Mouse (Mus musculus): ENCODE measurements around the gene Sdk1. TPM values are rescaled to one million over a fixed set of nuclear protein-coding genes. Genes with fewer than 3 reads are reported as not detected.

Sdk1 gene
- total RNA-seq, 2 experiments from 2014 or later = 6.2 to 6.3 TPM

- no peak for DNase-seq
Observed at GRCm38 (mm10) chr5:141899751-141900150, 658.5 kb downstream of the Sdk1 start.

DNA sequence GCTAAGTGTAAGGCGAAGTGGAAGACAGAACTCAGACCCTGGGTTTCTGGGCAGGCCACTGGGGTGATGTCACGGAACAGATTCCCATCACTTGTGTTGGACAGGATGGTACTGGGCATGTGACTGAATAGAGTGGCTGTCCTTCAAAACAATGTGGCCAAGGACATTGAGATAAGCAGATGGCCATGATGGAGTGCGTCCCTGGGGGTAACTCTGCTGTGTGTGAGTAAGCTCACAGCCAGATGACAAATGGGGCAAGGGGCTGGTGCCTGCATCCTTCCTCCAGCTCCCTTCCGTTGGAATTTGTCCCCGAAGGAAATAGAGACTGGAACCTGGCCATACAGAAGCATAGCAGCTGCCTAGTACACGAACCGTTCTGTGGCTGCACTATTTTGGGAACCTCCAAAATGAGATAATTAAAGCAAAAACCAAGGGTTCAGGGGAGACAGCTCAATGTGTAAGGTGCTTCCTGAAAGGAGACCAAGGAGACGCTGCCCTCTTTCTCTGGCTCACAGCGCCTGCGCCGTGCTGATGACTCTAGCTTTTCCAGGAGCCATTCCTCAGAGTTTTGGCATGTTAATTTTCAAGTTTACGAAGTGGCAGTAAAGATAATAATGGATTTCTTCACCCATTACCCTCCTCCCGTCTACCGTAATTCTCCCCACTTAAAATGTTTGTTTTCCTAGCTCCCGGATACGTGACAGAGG is 661.4 kb downstream of the Sdk1 start:
- no peak for DNase-seq

- no peak for DNase-seq
Observed at GRCm38 (mm10) chr5:141910444-141910843, 669.2 kb downstream of the Sdk1 start.

- DNase-seq = no peak
Observed at GRCm38 (mm10) chr5:141910886-141911285, 669.6 kb downstream of the Sdk1 start.

DNA sequence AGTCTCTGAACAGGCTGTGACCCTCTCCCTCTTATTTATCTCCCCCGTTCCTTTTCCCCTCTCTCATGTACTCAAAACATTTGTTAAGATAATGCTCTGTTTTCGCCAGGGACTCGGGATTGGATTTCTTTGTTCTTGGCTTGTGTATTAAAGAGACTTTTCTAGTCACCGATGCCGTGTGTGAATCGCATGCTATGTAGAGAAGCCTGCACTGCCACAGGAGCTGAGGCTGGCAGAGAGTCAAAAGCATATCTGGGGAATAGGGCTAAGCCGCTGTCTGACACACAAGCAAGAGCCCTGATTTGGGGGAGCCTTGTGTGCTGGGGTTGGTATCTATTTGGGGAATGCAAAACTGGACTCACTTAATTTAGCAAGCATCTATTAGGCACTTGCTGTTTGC is 671.6 kb downstream of the Sdk1 start:
- DNase-seq = no peak

- DNase-seq = no peak
Observed at GRCm38 (mm10) chr5:141916954-141917353, 675.7 kb downstream of the Sdk1 start.

GRCm38 (mm10) chr5:141939000-141939399 is 697.7 kb downstream of the Sdk1 start:
- DNase-seq = no peak

DNA sequence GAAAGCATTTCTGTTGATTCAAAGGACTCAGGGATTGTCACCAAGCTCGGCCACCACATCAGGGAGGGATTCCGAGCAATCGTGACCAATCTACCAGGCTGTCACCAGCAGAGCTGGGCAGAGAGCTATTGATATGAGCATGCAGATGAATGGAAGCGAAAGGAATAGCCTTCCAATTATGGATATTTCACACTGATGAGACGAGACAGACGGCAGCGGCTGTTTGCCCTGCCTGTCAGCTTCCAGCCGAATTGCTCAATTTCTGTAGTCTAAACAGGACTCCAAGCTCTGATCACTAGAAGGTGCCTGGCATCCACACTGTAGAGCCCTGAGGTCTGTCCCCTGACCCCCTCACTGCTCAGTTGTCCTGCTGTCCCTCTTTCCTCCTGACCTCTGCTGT is 699.3 kb downstream of the Sdk1 start:
- no peak for DNase-seq

DNA sequence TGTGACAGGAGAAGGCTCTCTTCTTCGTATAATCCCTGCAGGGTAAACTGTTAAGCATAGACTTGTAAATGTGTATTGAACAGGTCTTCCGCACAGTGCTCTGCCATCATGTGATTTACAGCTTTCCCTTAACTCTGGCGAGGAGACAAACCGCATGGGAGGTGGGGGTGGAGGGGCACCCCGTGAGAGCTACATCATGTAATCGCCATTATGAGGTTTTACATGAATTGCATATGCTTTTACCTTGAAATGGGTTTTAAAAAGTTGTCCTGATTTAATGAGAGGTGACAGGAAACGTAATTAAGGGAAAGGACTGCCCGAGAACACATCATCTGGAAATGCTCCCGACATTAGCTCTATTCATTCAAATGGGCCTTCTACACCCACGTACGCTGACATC is 709.5 kb downstream of the Sdk1 start:
- no peak for DNase-seq

DNA sequence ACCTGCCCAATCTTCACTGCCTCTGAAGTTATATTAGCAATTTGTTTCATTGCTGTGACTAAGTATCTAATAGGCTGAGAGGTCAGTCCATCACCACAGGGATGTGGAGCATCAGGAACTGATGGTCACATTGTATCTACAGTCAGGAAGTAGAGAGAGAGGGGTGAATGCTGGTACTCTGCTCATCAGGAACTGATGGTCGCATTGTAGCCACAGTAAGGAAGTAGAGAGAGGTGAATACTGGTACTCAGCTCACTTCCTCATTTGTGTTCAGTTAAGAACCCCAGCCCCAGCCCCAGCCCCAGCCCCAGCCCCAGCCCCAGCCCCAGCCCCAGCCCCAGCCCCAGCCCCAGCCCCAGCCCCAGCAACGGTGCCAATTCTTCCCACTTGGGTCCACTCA is 711.0 kb downstream of the Sdk1 start:
- DNase-seq = no peak

DNA sequence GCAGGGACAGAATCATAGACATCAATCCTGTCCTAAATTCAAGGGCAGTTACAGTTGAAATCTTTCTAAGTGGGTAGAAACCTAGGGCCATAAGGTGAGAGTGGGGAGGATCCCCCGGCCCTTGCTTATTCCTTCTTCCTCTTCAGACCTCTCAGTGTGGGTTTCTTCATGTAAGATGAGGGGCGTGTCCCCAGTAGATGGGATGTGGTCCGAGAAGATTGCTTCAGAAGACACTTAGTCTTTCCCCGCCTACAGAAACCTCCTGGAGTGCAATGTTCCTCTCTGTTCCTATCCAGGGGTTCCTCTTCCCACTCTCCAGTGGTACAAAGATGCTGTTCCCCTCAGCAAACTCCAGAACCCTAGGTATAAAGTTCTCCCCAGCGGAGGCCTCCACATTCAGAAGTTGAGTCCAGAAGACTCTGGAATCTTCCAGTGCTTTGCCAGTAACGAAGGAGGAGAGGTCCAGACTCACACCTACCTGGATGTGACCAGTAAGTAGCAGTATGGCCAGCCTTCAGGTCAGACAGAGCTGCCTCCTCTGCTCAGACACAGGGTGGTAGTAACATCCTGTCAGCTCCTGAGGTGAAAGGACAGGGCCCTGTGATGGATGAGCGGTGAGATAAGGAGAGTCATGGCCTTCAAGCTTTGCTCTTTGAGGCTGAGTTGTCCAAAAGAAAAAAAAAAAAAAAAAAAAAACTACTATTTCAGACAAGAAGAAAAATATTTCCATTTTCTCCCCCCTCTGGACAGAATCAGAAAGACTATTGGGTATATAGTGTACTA is 711.6 kb downstream of the Sdk1 start:
- DNase-seq = no peak

DNA sequence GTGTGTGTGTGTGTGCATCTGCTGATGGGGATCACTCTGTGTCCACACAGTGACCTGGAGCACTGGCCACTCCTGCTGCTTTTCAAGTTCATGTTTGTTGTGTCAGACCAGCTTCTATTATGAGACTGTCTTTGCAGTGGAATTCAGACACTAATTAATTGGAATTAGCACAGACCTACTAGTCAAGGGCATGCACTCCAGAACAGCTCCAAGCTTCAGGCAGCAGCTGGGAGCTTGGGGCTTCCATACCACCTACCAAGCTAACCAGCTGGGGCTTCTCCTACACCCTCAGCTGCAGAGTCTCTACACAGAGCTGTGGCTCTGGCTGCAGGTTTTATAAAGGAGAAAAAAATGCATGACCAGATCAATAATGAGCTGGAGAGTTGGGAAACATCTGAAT is 729.8 kb downstream of the Sdk1 start:
- DNase-seq = no peak

DNA sequence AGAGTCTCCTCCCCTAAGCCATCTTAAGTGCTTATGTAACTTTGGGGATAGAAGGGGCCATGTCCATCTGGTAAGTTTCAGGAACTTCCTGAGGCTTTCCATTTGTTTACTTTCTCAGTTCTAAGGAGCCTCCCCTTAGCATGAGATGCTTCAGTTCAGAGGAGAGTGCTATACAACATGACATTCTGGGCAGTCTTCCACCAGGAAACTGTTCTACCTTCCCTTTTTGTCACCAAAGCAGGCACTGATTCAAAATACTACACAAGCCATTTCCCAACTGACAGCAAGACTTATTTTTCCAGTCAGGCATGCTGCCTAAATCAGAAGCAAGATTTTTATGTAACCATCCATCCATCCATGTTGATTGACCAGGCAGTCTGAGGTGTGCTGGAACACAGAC is 738.2 kb downstream of the Sdk1 start:
- no peak for DNase-seq

DNA sequence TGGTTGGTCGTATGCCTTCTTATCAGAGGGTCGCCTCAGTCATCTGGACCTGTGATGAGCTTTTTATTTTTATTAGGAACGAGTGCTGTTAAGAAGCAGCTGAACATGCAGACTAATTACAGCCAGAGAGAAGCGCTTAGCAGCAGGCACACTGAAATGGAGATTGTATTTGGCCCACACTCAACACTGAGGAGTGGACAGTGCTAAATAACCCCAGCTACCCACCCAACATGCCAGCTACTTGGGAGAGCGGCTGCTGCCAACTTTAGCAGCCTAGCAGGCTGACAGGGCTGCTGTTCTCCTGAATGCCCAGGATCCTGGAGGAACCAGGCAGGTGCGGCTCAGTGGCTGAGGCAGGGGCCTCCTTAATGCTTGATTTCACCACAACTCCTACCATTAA is 739.5 kb downstream of the Sdk1 start:
- DNase-seq = no peak

- DNase-seq = no peak
Observed at GRCm38 (mm10) chr5:141984322-141984721, 743.0 kb downstream of the Sdk1 start.

GRCm38 (mm10) chr5:141985003-141985402 is 743.7 kb downstream of the Sdk1 start:
- DNase-seq = peak; percentile 10 to 22

DNA sequence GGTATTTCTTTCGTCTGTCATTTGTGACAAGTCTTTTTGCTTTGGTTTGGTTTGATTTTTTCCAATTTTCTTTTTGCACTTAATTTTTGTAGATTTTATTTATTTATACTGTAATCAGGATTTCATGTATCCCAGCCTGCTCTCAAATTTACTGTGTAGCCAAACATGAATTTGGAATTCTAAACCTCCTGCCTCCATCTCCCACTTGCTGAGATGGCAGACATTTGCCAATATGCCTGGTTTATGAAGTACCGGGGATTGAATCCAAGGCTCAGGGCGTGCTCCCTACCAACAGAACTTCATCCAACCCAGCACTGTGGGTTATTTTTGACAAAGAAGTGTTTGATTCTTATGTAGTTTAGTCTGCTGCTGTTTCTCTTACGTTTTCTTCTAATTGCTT is 744.3 kb downstream of the Sdk1 start:
- DNase-seq = no peak

- DNase-seq = no peak
Observed at GRCm38 (mm10) chr5:141987287-141987799, 746.1 kb downstream of the Sdk1 start.

DNA sequence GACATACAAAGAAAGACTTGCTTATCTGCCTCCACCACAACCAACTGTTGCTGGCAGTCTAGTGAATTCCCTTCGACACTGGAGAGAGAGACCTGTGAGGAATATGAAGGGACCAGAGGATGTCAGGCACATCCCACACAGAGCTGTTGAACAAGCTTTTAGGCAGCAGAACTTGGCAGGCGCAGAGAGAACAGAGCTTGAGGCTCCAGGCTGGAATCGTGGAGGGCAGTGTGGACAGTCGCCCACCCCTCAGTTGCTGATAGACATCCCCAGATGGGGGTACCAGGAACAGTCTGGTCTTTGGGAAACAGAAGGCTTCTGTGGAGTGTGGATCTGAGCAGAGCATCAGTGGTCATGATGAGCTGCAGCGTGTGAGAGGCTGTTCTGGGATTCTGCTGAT is 747.4 kb downstream of the Sdk1 start:
- no peak for DNase-seq

- DNase-seq = no peak
Observed at GRCm38 (mm10) chr5:141994192-141994591, 752.9 kb downstream of the Sdk1 start.

DNA sequence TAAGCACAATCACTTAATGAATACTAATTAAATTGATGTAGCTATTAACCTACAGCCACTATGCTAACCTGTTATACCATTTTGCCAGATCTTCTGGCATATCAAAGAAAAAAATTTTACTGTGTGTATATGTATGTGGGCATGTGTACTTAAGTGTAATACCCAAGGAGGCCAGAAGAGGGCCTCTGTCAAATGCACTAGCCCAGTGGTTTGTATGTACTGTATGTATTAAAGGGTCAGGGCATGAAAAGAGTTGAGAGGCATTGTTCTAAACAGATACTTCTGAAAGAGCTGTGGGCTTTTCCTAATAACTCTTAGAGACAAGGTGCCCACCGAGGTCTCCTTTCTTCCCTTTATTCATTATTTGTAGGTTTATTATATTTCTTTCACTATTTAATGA is 759.0 kb downstream of the Sdk1 start:
- no peak for DNase-seq

- no peak for DNase-seq
Observed at GRCm38 (mm10) chr5:142001131-142001530, 759.8 kb downstream of the Sdk1 start.

GRCm38 (mm10) chr5:142001973-142002372 is 760.7 kb downstream of the Sdk1 start:
- DNase-seq = no peak

GRCm38 (mm10) chr5:142010189-142010588 is 768.9 kb downstream of the Sdk1 start:
- DNase-seq = no peak
